Mouse (Mus musculus) liver, embryonic 15.5 days (tissue): ENCODE measurements around the gene Ccni. TPM values are rescaled to one million over a fixed set of nuclear protein-coding genes. Genes with fewer than 3 reads are reported as not detected.

Experiments used
- ATAC-seq: fragments of 200-750 bp; cut with Nextera tagmentation; 2 replicates; pipeline ENCODE4 v1.8.0; 2017; ENCODE audit warnings: moderate number of reproducible peaks, mild to moderate bottlenecking, moderate library complexity; ENCODE audit not compliant: insufficient read depth
- H3K27ac ChIP-seq: fragments of 300-500 bp; sonication (generic); replicated peaks from 2 replicates; pipeline ENCODE4 v1.5.1; 2015; ENCODE audit warnings: mild to moderate bottlenecking, inconsistent platforms
- H3K27me3 ChIP-seq: fragments of 300-500 bp; sonication (generic); 2 replicates; pipeline ENCODE4 v1.6.1; 2015; ENCODE audit warnings: mild to moderate bottlenecking, inconsistent platforms
- H3K36me3 ChIP-seq: fragments of 300-500 bp; sonication (generic); replicated peaks from 2 replicates; pipeline ENCODE4 v1.6.1; 2015; ENCODE audit warnings: moderate library complexity, mild to moderate bottlenecking, inconsistent platforms
- H3K4me1 ChIP-seq: fragments of 300-500 bp; sonication (generic); replicated peaks from 2 replicates; pipeline ENCODE4 v1.6.1; 2015; ENCODE audit warnings: inconsistent platforms
- H3K4me2 ChIP-seq: fragments of 300-500 bp; sonication (generic); 2 replicates; pipeline ENCODE4 v1.6.1; 2015; ENCODE audit warnings: moderate library complexity, mild to moderate bottlenecking, inconsistent platforms
- H3K4me3 ChIP-seq: fragments of 300-500 bp; sonication (generic); replicated peaks from 2 replicates; pipeline ENCODE4 v1.5.1; 2015; ENCODE audit warnings: mild to moderate bottlenecking, inconsistent platforms
- H3K9ac ChIP-seq: fragments of 300-500 bp; sonication (generic); 2 replicates; pipeline ENCODE4 v1.6.1; 2015; ENCODE audit warnings: moderate library complexity, mild to moderate bottlenecking, inconsistent platforms
- H3K9me3 ChIP-seq: fragments of 300-500 bp; sonication (generic); replicated peaks from 2 replicates; pipeline ENCODE4 v1.6.1; 2016; ENCODE audit warnings: inconsistent platforms
- WGBS: fragments of 180-500 bp; shearing (Covaris S2); methylation state at CpG from one replicate; pipeline ENCODE4 v1.1.7; 2015; ENCODE audit warnings: mixed read lengths; ENCODE audit not compliant: insufficient replicate concordance; 5-methylcytosine and 5-hydroxymethylcytosine counted together
- polyA plus RNA-seq: library from polyadenylated mRNA; unstranded; fragments of >200 nt; fragmentation: Nextera tagmentation; extraction: Ambion mirVana; gene quantifications from 2 replicates; pipeline ENCODE4 v1.2.1, GENCODE M21; 2015

The Ccni gene
- polyA plus RNA-seq: 33.1 and 34.9 TPM in 2 replicates

DNA sequence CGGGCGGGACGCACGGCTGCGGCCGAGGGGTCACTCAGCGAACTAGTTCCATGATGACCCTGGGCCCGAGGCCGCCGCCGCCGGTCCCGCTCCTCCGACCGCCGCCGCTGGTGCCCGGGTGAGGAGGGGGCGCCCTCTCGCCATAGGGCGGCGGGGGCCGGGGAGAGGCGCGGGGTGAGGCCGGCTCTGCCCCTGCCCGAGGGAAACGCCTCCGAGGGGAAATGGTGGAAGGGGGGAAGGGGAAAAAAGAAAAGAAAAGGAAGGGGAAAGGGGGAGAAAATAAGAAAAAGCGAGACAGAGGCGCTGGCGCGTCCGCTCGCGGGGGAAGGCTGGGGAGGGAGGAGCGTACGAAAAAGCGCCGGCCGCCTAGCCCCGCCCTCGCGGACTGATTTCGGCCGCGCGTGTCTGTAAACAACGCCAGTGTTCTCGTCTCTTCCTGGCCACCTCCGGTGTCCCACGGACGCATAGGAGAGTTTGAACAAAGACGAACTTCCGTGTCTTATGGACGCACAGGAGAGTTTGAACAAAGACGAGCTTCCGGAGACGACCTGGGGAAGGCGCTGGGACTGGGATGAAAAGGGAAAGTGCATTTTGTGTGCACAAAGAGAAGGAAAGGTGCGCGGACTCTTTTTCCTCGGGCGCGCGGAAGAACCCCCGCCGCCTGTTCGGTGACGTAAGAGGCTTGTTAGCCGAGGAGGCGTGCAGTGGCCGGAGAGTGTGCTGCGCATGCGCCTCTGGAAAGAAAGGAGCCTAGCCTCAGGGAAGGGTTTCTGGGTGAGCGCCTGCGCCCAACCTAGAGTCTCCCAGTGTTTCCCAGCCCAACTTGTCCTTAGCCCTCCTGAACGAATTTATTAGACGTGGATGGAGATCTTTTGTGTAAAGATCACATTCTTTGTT is at the start of gene Ccni, which contains the start of gene 2010109A12Rik:
TSS of gene Ccni (minus strand) at position 387 of the 897 bp plus-strand sequence.
TSS of gene 2010109A12Rik (plus strand) at position 410 of the 897 bp plus-strand sequence.
- peak within 1 kb of the TSS; percentile 95 for H3K27ac ChIP-seq
- under 1% methylated on average over 79 of the region's 79 CpGs for WGBS
- H3K36me3 ChIP-seq: peaks cover 8% of the 10 kb centered on the region
- no peaks in the 10 kb centered on the region for H3K9me3 ChIP-seq
- H3K4me2 ChIP-seq: peak within 1 kb of the TSS; percentile 61
- peak within 1 kb of the TSS; percentile 91 for H3K4me3 ChIP-seq
- peaks cover 26% of the 10 kb centered on the region for H3K4me1 ChIP-seq
- H3K27me3 ChIP-seq: no peaks in the 10 kb centered on the region
- peak within 1 kb of the TSS; percentile 96 for H3K9ac ChIP-seq
- ATAC-seq: peak; percentile 96

DNA sequence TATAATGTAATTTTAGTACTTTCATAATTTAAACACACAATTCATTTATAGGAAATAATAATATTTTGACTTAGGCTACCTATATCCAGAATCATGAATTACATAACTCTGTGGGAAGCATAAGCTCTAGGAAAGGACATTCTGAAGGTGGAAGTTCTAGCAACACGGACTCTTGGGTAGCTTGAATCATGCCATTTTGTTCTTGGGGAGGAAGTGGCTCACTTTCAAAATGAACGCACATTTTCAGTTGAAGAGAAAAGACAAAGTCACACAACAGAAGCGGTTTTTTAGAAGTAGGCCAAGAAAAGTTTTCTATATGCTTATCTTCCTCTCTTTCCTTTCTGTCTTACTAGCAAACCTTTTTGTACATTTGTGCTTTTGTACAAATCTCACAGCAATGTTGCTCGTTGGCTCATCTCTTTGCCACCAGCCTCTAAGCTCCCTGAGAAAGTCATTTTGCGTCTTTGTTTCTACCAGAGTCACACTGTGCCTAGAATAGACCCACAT is 49.5 kb upstream of the Ccni start:
- ATAC-seq: no peak
- H3K4me1 ChIP-seq: no peaks in the 10 kb centered on the region
- no peak overlapping the region for H3K27ac ChIP-seq
- H3K4me2 ChIP-seq: no peak overlapping the region
- no peaks in the 10 kb centered on the region for H3K9me3 ChIP-seq
- 68% methylated on average over 5 of the region's 5 CpGs for WGBS
- H3K36me3 ChIP-seq: no peaks in the 10 kb centered on the region
- no peak overlapping the region for H3K4me3 ChIP-seq
- no peak overlapping the region for H3K9ac ChIP-seq
- H3K27me3 ChIP-seq: no peaks in the 10 kb centered on the region

DNA sequence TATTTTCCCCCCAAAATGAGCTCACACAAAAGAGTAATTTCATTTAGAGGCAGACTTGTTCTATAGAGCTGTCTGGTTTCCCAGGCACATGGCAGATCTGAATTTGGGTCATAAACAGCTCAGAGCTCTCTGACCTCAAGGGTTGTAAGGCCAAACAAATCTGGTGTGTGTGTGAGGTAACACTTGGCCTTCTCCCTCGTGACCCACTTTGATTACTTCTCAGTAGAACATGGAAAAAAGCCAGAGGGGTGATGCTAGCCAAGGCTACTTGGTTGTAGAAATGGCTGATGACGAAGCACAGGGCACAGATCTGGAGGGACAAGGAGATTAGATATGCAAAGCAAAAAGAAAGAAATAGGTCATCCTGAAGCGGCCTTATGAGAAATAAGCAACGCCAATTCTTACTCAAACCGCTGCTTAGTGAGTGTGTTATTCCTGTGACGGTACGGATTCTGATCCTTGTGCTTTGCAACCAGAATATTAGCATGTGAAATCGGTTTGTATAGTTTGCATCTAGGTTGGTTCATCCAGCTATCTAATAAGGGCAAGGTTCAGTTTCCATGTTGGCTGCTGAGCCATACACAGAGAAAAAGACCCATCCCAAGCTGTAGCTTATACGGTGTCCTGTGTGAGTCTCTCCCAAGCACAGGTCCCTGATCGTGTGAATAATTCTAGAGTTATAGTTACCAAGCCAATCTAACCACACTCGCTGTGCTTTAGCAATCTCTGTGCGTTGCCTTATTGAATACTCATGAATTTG is 44.9 kb upstream of the Ccni start:
- no peaks in the 10 kb centered on the region for H3K36me3 ChIP-seq
- no peaks in the 10 kb centered on the region for H3K4me1 ChIP-seq
- no peak overlapping the region for H3K9ac ChIP-seq
- no peak overlapping the region for H3K4me2 ChIP-seq
- H3K27ac ChIP-seq: no peak overlapping the region
- no peaks in the 10 kb centered on the region for H3K9me3 ChIP-seq
- no peaks in the 10 kb centered on the region for H3K27me3 ChIP-seq
- H3K4me3 ChIP-seq: no peak overlapping the region
- ATAC-seq: no peak
- WGBS: 76% methylated on average over 12 of the region's 12 CpGs

DNA sequence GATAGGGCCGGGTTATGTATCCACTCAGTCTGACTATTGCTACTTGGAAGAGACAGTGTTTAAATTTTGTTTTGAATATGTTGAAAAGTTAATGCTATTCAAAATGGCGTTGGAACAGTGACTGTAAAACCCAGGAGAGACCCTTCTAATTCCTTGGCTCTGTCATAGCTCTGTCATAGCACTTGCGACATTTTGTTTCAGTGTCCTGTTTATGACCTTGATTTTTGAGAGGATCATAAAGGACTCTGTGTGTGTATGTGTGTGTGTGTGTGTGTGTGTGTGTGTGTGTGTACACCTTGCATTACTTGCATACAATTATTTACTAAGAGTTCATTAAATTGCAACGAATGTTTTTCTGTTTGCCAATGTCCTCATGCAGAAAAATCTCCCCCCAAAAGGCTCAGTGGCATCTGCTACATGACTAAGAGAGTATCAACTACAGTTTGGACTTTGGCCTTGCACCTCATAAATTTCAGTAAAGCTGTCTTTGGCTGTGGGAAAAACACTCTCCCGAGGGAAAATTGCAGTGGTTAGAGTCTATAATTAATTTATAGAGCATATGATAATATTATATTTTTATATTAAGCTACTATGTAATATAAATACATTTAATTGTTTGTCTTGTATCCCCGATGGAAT is 43.8 kb upstream of the Ccni start:
- Histone ChIP-seq H3K4me3 (no peak overlapping the region), H3K4me2 (no peak overlapping the region), H3K9ac (no peak overlapping the region), H3K9me3 (no peaks in the 10 kb centered on the region), H3K27ac (no peak overlapping the region), H3K36me3 (no peaks in the 10 kb centered on the region), H3K27me3 (no peaks in the 10 kb centered on the region), H3K4me1 (no peaks in the 10 kb centered on the region)
- WGBS: 62% methylated on average over 6 of the region's 6 CpGs
- ATAC-seq: no peak

DNA sequence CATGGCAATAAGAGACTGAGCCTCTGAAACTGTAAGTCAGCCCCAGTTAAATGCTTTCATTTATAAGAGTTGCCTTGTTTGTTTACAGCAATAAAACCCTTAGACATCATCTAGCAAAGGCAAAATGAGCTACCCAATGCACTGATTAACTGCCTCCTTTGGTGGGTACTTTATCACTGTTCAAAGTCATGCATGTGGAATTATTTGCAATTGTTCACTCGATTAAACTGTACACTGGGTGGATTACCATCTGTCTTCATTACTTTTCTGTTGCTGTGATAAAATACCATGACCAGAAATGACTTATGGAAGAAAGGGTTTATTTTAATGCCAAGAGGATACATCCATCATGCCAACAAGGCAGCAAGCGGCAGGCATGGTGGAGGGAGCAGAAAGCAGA is 39.0 kb upstream of the Ccni start:
- Histone ChIP-seq H3K9ac (no peak overlapping the region), H3K9me3 (no peaks in the 10 kb centered on the region), H3K4me3 (no peak overlapping the region), H3K27me3 (no peaks in the 10 kb centered on the region), H3K4me2 (no peak overlapping the region), H3K27ac (no peak overlapping the region), H3K36me3 (no peaks in the 10 kb centered on the region), H3K4me1 (peaks cover 11% of the 10 kb centered on the region)
- ATAC-seq: no peak
- WGBS: 71% methylated on average over 2 of the region's 2 CpGs

DNA sequence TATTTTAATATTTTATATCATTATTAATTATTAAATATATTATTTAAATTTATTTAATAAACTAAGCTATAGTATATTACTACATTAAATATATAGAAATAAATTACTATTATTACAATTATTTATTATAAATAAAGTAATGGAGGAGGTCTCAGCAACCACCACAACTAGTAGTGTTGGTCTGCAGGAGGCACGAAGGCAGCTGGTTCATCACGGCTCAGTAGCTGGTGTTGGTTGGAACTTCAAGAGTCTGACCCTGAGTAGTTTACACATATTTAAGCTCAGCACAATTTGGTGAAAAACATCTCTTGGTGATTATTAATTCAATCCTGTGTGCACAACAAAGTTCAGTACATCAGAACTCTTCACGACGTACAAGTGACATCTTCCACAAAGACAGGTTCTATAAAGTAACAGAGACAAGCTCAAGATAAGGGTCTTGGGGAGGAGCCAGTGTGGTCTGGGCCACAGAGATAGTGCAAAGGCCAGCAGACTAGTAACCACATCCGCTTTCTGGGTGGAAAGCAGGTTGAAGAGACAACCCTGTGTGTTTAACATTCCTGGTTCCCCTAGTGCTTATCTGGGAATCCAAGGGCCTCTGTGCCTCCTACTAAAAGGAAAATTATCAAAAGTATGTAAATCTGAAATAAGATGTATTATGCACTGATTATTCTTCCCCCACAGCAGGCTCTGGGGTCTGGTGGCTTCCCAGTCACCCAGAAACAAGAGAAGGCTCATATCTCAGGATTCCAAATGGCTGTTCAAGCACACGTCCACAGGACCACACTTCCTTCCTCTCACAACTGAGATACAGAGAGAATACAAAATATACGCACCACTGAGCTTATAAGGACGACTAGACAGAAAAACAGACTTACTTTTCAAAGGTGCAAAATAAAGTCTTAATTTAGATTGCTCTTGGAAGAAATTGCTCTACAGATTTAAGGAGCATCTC is 33.6 kb upstream of the Ccni start:
- ATAC-seq: peak; percentile 98
- Histone ChIP-seq H3K4me1 (peaks cover 31% of the 10 kb centered on the region), H3K27me3 (no peaks in the 10 kb centered on the region), H3K4me3 (peak overlapping the region; percentile 28), H3K4me2 (peak overlapping the region; percentile 53), H3K27ac (peak overlapping the region; percentile 89), H3K9me3 (no peaks in the 10 kb centered on the region), H3K36me3 (no peaks in the 10 kb centered on the region), H3K9ac (0 out of 2 replicates have a peak overlapping the region, but pooled peaks have one; percentile 7)
- WGBS: 12% methylated on average over 8 of the region's 8 CpGs

DNA sequence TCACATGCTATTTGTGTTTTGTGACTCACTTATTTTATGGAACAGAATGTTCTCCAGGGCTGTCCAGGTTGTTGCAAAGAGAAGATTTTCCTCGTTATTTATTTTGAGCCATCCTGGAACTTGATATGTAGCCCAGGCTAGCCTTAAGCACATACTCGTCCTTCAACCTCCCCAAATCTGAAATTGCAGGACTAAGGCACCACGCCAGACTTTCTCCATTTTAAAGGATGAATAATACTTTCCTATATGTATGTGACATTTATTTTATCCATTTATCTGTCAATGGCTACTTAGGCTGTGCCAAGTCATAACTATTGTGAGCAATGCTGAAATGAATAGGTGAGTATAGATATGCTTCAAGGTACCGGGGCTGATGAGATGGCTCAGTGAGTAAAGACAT is 30.2 kb upstream of the Ccni start:
- no peak overlapping the region for H3K9ac ChIP-seq
- H3K4me3 ChIP-seq: no peak overlapping the region
- no peaks in the 10 kb centered on the region for H3K9me3 ChIP-seq
- H3K4me2 ChIP-seq: no peak overlapping the region
- H3K4me1 ChIP-seq: peaks cover 45% of the 10 kb centered on the region
- ATAC-seq: no peak
- H3K27me3 ChIP-seq: no peaks in the 10 kb centered on the region
- no peak overlapping the region for H3K27ac ChIP-seq
- no peaks in the 10 kb centered on the region for H3K36me3 ChIP-seq
- WGBS: 71% methylated on average over 4 of the region's 4 CpGs

DNA sequence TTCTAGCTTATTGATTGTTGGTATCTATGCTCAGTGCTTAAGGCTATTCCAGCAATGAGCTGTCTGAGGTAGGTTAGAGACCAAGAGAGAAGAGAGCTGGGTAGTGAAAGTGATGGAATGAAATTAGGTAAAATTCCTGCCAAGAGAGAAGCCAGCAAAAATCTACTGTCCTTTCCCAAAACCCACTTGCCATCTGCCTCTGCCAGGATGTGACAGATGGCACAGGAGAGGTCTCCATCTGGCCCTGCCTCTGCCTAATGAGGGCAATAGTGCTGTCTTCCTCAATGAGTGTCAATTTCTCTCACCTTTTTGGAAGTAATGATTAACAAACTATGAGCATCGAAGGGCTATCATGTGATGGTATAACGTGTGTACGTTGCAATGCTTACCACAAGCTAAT is 29.6 kb upstream of the Ccni start:
- Histone ChIP-seq H3K4me3 (no peak overlapping the region), H3K4me2 (no peak overlapping the region), H3K9ac (no peak overlapping the region), H3K36me3 (no peaks in the 10 kb centered on the region), H3K27me3 (no peaks in the 10 kb centered on the region), H3K9me3 (no peaks in the 10 kb centered on the region), H3K27ac (no peak overlapping the region), H3K4me1 (peaks cover 39% of the 10 kb centered on the region)
- 81% methylated on average over 3 of the region's 3 CpGs for WGBS
- no peak for ATAC-seq

DNA sequence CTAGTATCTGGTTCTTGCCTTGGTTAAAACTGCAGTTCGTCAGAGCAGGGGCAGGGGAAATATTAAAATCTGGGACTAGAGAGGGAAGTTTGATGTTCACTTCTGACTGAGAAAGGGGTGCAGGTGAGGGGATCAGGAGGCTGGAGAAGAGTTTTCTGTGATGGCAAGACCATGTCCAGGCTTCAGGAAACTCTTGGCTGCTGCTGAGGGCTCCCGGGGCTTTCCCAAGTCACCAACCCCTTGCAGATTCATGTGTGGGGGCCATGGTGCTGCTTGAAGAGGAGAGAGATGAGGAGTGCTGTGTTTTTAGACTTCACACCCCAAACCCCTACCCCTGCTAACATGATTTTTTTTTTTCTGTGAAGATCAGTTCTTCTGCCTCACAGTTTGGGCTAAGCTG is 28.3 kb upstream of the Ccni start:
- Histone ChIP-seq H3K9ac (no peak overlapping the region), H3K4me1 (peaks cover 27% of the 10 kb centered on the region), H3K36me3 (no peaks in the 10 kb centered on the region), H3K4me2 (no peak overlapping the region), H3K4me3 (no peak overlapping the region), H3K9me3 (no peaks in the 10 kb centered on the region), H3K27me3 (no peaks in the 10 kb centered on the region), H3K27ac (no peak overlapping the region)
- ATAC-seq: no peak
- WGBS: 66% methylated on average over 2 of the region's 2 CpGs

DNA sequence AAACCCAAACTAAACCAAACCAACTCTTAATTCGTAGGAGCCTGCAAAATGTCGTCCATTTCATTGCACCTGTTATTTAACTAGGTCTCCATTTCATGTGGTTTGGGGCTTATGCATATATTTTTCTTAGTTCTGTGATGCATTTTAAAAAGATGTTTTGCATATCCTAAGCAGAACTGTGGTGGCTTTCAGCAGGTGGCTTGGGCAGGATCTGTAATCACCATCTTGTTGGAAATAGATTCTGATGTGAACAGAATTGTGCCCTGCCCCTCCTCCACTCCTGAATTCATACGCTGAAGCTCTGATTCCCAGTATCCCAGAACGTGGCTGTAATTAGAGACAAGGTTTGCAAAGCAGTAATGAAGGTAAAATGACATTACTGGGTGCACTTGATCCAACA is 27.8 kb upstream of the Ccni start:
- H3K4me3 ChIP-seq: no peak overlapping the region
- H3K27ac ChIP-seq: no peak overlapping the region
- H3K4me1 ChIP-seq: peaks cover 25% of the 10 kb centered on the region
- no peak for ATAC-seq
- H3K9me3 ChIP-seq: no peaks in the 10 kb centered on the region
- H3K27me3 ChIP-seq: no peaks in the 10 kb centered on the region
- 64% methylated on average over 4 of the region's 4 CpGs for WGBS
- no peak overlapping the region for H3K4me2 ChIP-seq
- no peak overlapping the region for H3K9ac ChIP-seq
- no peaks in the 10 kb centered on the region for H3K36me3 ChIP-seq
